Mouse (Mus musculus): ENCODE results near the gene Itga8. TPM values are rescaled to one million over a fixed set of nuclear protein-coding genes. Genes with fewer than 3 reads are reported as not detected.

Itga8 gene
- total RNA-seq, 1 experiment = 2.5 TPM

DNA sequence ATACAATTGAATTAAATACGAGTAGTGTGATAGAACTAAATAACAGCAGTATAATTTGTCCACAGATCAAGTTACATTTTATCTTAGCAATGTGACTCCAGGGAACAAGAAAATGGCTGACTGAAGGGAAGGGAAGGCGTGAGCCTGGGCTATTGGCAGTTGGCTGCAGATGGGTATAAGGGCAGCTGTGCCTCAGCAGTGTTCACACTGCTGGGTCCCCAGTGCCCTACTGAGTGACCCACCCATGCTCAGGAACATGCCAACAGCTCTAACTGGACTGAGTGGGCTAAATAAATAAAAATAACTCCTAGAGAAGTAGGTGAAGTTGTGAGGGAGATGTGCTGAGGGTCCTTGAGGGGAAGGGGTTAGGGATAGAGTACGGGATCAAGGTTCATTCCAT, 103.5 kb downstream of the Itga8 start:
- no peak overlapping the region for H3K9ac ChIP-seq (ENCODE audit: insufficient read depth, low read depth, low read length, poor library complexity, severe bottlenecking)
- in situ Hi-C loops (cut with MboI; ENCODE audit: low sequenced_read_pairs in 2 of 2, unreplicated experiment in 2 of 2) = no loop called here
- no peaks in the 10 kb centered on the region for H3K9me3 ChIP-seq (ENCODE audit: control insufficient read depth, insufficient read depth, low read depth, low read length)
- no peak overlapping the region for H3K27ac ChIP-seq (ENCODE audit: insufficient read depth, low read depth, low read length, poor library complexity, severe bottlenecking)
- H3K4me1 ChIP-seq (ENCODE audit: control insufficient read depth in 2 of 2, insufficient read depth in 2 of 2, low read length in 2 of 2, poor library complexity in 1 of 2) = no peaks in the 10 kb centered on the region
- H3K4me3 ChIP-seq (ENCODE audit: insufficient read depth in 1 of 2, low read depth in 1 of 2, low read length in 2 of 2, poor library complexity in 1 of 2, severe bottlenecking in 1 of 2) = no peak overlapping the region
- no peak for DNase-seq (ENCODE audit: low read depth, low spot score)
- H3K36me3 ChIP-seq (ENCODE audit: control insufficient read depth, insufficient read depth, low read length, poor library complexity, severe bottlenecking) = no peaks in the 10 kb centered on the region
- no peak for TF ChIP-seq HCFC1 (IDR thresholded peaks at IDR 0.05; ENCODE audit: borderline replicate concordance, insufficient read depth, low read length)

DNA sequence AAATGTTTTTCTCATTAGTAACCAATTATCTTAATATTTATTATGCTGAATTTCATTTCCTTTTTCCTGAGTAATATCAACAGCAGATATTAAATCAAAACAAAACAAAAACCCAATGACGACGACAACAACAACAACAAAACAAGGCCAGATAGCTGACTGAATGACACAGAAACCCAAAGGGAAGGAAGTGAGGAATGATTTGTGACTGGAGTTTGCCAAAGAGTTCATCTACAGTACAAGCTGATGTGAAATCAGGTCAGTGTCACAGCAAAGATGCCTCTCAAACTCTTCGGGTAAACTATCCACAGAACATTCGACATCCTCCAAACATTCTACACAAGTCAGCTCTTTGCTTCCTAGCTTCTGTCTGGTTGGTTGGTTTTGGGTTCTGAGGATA, 104.0 kb downstream of the Itga8 start:
- no peaks in the 10 kb centered on the region for H3K9me3 ChIP-seq (ENCODE audit: control insufficient read depth, insufficient read depth, low read depth, low read length)

DNA sequence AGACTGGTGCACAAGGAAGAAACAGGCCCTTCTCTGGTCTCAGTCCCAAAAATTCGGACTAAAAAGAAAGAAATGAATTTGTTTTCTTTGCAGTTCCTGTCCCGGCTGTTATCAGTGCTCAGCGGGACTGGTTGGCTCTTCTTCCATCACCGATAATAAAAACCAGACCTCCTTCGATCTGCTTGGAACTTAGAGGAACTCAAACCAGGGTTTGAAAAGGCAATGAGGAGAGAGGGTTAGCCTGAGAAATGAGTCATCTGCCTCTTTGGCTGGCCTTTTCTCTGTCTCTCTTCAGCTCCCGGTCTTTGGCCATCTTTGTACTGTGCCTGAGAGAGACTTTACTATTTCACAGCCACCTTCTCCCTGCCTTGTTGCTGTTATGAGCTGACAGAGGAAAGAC, 112.7 kb downstream of the Itga8 start:
- no peaks in the 10 kb centered on the region for H3K9me3 ChIP-seq (ENCODE audit: control insufficient read depth, insufficient read depth, low read depth, low read length)
- no peak for TF ChIP-seq HCFC1 (IDR thresholded peaks at IDR 0.05; ENCODE audit: borderline replicate concordance, insufficient read depth, low read length)
- TF ChIP-seq ZC3H11A (IDR thresholded peaks at IDR 0.05; ENCODE audit: borderline replicate concordance, low read depth, low read length) = no peak
- TF ChIP-seq MAFK (IDR thresholded peaks at IDR 0.05; ENCODE audit: insufficient read depth, low read depth, low read length) = no peak
- no peak for TF ChIP-seq CHD2 (IDR thresholded peaks at IDR 0.05; ENCODE audit: low read depth, low read length)
- TF ChIP-seq ZNF384 (IDR thresholded peaks at IDR 0.05; ENCODE audit: low read depth, low read length) = no peak
- no peaks in the 10 kb centered on the region for H3K4me1 ChIP-seq (ENCODE audit: control insufficient read depth in 2 of 2, insufficient read depth in 2 of 2, low read length in 2 of 2, poor library complexity in 1 of 2)
- DNase-seq (ENCODE audit: low read depth, low spot score) = no peak
- no peaks in the 10 kb centered on the region for H3K36me3 ChIP-seq (ENCODE audit: control insufficient read depth, insufficient read depth, low read length, poor library complexity, severe bottlenecking)
- no peak overlapping the region for H3K9ac ChIP-seq (ENCODE audit: insufficient read depth, low read depth, low read length, poor library complexity, severe bottlenecking)
- in situ Hi-C loops (cut with MboI; ENCODE audit: low sequenced_read_pairs in 2 of 2, unreplicated experiment in 2 of 2) = no loop called here
- no peak overlapping the region for H3K4me3 ChIP-seq (ENCODE audit: insufficient read depth in 1 of 2, low read depth in 1 of 2, low read length in 2 of 2, poor library complexity in 1 of 2, severe bottlenecking in 1 of 2)
- no peak overlapping the region for H3K27ac ChIP-seq (ENCODE audit: insufficient read depth, low read depth, low read length, poor library complexity, severe bottlenecking)

More for the DNA sequence above, 104.0 kb downstream of the Itga8 start:
- DNase-seq (ENCODE audit: low read depth, low spot score) = no peak
- in situ Hi-C loops (cut with MboI; ENCODE audit: low sequenced_read_pairs in 2 of 2, unreplicated experiment in 2 of 2) = no loop called here
- H3K4me3 ChIP-seq (ENCODE audit: insufficient read depth in 1 of 2, low read depth in 1 of 2, low read length in 2 of 2, poor library complexity in 1 of 2, severe bottlenecking in 1 of 2) = no peak overlapping the region
- no peaks in the 10 kb centered on the region for H3K4me1 ChIP-seq (ENCODE audit: control insufficient read depth in 2 of 2, insufficient read depth in 2 of 2, low read length in 2 of 2, poor library complexity in 1 of 2)
- H3K36me3 ChIP-seq (ENCODE audit: control insufficient read depth, insufficient read depth, low read length, poor library complexity, severe bottlenecking) = no peaks in the 10 kb centered on the region
- TF ChIP-seq ZNF384 (IDR thresholded peaks at IDR 0.05; ENCODE audit: low read depth, low read length) (no peak), MAFK (IDR thresholded peaks at IDR 0.05; ENCODE audit: insufficient read depth, low read depth, low read length) (no peak), CHD2 (IDR thresholded peaks at IDR 0.05; ENCODE audit: low read depth, low read length) (no peak), ZC3H11A (IDR thresholded peaks at IDR 0.05; ENCODE audit: borderline replicate concordance, low read depth, low read length) (no peak), HCFC1 (IDR thresholded peaks at IDR 0.05; ENCODE audit: borderline replicate concordance, insufficient read depth, low read length) (no peak)
- H3K9ac ChIP-seq (ENCODE audit: insufficient read depth, low read depth, low read length, poor library complexity, severe bottlenecking) = no peak overlapping the region
- no peak overlapping the region for H3K27ac ChIP-seq (ENCODE audit: insufficient read depth, low read depth, low read length, poor library complexity, severe bottlenecking)

DNA sequence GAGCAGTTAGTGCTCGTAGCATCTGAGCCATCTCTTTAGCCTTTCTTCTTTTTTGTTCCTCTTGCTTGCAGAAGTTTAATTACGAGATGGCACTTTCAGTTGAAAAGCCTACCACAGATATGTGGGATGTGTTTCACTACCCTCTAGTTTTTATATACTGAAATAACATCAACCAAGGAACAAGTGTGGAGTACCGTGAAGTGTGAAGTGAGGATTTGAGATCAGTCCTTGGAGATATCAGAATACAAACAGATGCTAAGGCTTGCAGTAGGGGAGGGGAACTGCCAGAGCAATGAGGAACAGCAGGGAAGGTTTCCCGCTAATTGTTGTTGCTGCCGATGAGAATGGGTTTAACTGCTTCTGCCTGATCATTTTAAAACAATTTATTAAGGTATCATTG, 114.1 kb downstream of the Itga8 start:
- TF ChIP-seq HCFC1 (IDR thresholded peaks at IDR 0.05; ENCODE audit: borderline replicate concordance, insufficient read depth, low read length) (no peak), CHD2 (IDR thresholded peaks at IDR 0.05; ENCODE audit: low read depth, low read length) (no peak), ZNF384 (IDR thresholded peaks at IDR 0.05; ENCODE audit: low read depth, low read length) (no peak), ZC3H11A (IDR thresholded peaks at IDR 0.05; ENCODE audit: borderline replicate concordance, low read depth, low read length) (no peak), MAFK (IDR thresholded peaks at IDR 0.05; ENCODE audit: insufficient read depth, low read depth, low read length) (no peak)
- Histone ChIP-seq H3K4me3 (ENCODE audit: insufficient read depth in 1 of 2, low read depth in 1 of 2, low read length in 2 of 2, poor library complexity in 1 of 2, severe bottlenecking in 1 of 2) (no peak overlapping the region), H3K27ac (ENCODE audit: insufficient read depth, low read depth, low read length, poor library complexity, severe bottlenecking) (no peak overlapping the region), H3K9me3 (ENCODE audit: control insufficient read depth, insufficient read depth, low read depth, low read length) (no peaks in the 10 kb centered on the region), H3K36me3 (ENCODE audit: control insufficient read depth, insufficient read depth, low read length, poor library complexity, severe bottlenecking) (no peaks in the 10 kb centered on the region), H3K4me1 (ENCODE audit: control insufficient read depth in 2 of 2, insufficient read depth in 2 of 2, low read length in 2 of 2, poor library complexity in 1 of 2) (no peaks in the 10 kb centered on the region), H3K9ac (ENCODE audit: insufficient read depth, low read depth, low read length, poor library complexity, severe bottlenecking) (no peak overlapping the region)
- in situ Hi-C loops (cut with MboI; ENCODE audit: low sequenced_read_pairs in 2 of 2, unreplicated experiment in 2 of 2) = no loop called here
- no peak for DNase-seq (ENCODE audit: low read depth, low spot score)

DNA sequence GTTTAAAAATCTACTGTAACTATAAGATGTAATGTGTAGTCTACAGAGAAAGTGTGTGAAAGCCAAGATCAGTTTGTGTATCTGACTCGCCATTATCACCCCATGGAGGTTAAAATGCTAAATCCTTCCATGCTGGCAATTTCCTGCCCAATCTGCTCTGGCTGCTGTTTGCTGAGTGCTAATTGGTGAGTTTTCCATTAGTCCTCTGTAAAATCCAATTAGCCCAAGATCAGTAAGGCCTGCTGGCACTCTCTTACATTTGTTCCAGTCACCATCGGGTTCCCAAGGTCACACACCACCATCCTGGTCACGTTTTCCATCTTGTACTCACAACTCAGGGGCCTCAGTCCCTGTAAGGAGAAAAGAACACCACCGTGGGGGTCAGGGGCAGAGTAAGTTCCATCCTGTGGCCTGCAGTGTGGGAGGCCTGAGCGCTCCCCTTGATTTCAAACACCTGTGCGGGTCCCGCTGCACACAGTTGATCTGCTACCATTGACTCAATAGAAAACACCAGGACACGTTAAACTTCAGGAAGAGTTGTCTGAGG, 119.2 kb downstream of the Itga8 start:
- in situ Hi-C loops (cut with MboI; ENCODE audit: low sequenced_read_pairs in 2 of 2, unreplicated experiment in 2 of 2) = no loop called here
- no peaks in the 10 kb centered on the region for H3K9me3 ChIP-seq (ENCODE audit: control insufficient read depth, insufficient read depth, low read depth, low read length)
- H3K27ac ChIP-seq (ENCODE audit: insufficient read depth, low read depth, low read length, poor library complexity, severe bottlenecking) = no peak overlapping the region
- no peak overlapping the region for H3K4me3 ChIP-seq (ENCODE audit: insufficient read depth in 1 of 2, low read depth in 1 of 2, low read length in 2 of 2, poor library complexity in 1 of 2, severe bottlenecking in 1 of 2)
- no peak for DNase-seq (ENCODE audit: low read depth, low spot score)
- no peaks in the 10 kb centered on the region for H3K36me3 ChIP-seq (ENCODE audit: control insufficient read depth, insufficient read depth, low read length, poor library complexity, severe bottlenecking)
- no peaks in the 10 kb centered on the region for H3K4me1 ChIP-seq (ENCODE audit: control insufficient read depth in 2 of 2, insufficient read depth in 2 of 2, low read length in 2 of 2, poor library complexity in 1 of 2)
- no peak overlapping the region for H3K9ac ChIP-seq (ENCODE audit: insufficient read depth, low read depth, low read length, poor library complexity, severe bottlenecking)
- TF ChIP-seq ZNF384 (IDR thresholded peaks at IDR 0.05; ENCODE audit: low read depth, low read length) = no peak
- no peak for TF ChIP-seq HCFC1 (IDR thresholded peaks at IDR 0.05; ENCODE audit: borderline replicate concordance, insufficient read depth, low read length)
- TF ChIP-seq MAFK (IDR thresholded peaks at IDR 0.05; ENCODE audit: insufficient read depth, low read depth, low read length) = no peak
- no peak for TF ChIP-seq ZC3H11A (IDR thresholded peaks at IDR 0.05; ENCODE audit: borderline replicate concordance, low read depth, low read length)
- TF ChIP-seq CHD2 (IDR thresholded peaks at IDR 0.05; ENCODE audit: low read depth, low read length) = no peak

All from ES-E14 (cell line).